ENCODE assay signal across 5 mouse cellular contexts in the genomic region with DNA sequence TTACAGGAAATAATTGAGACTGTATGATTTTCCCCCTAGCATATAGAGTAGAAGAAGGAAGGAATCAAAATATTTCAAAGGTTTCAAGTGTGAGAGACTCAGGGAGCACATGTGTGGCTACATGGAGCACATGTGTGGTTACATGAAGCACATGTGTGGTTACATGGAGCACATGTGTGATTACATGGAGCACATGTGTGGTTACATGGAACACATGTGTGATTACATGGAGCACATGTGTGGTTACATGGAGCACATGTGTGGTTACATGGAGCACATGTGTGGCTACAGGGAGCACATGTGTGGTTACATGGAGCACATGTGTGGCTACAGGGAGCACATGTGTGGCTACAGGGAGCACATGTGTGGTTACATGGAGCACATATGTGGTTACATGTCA. TPM values are rescaled to one million over a fixed set of nuclear protein-coding genes. Genes with fewer than 3 reads are reported as not detected.
DNase-seq lines count a peak whose midpoint lies in the region; TF ChIP-seq lines count a peak whose summit lies in the region.
"Not testable (repeated sequence)": the region's sequence is repeated elsewhere in the genome, so short reads cannot be mapped to it uniquely, and the experiment has no call there.

No protein-coding gene starts in this region.

- in situ Hi-C loops in CH12.LX (cut with MboI; ENCODE audit: low pct_ligation_motif_present, low pct_unique_long_range_greater_than_20kb, low sequenced_read_pairs) = not testable (repeated sequence)

- TF ChIP-seq CTCF in CH12.LX (conservative IDR thresholded peaks at IDR 0.05 in 1 of 2, IDR thresholded peaks at IDR 0.05 in 1 of 2; ENCODE audit: low read depth in 2 of 2, low read length in 2 of 2); MEL (IDR thresholded peaks at IDR 0.05 in 2 of 3, conservative IDR thresholded peaks at IDR 0.05 in 1 of 3; ENCODE audit: control insufficient read depth in 1 of 3, insufficient read depth in 1 of 3, low read depth in 2 of 3, low read length in 3 of 3, poor library complexity in 1 of 3, severe bottlenecking in 1 of 3): not testable (repeated sequence)

- TF ChIP-seq RAD21 in CH12.LX (IDR thresholded peaks at IDR 0.05; ENCODE audit: low read depth, low read length); MEL (IDR thresholded peaks at IDR 0.05; ENCODE audit: low read depth, low read length): not testable (repeated sequence)

- H3K27ac ChIP-seq in CH12.LX (ENCODE audit: insufficient read depth, low read depth) = peak overlapping the region; percentile 34; the same call in 1 of the 2 replicates
- H3K27ac ChIP-seq in MEL (ENCODE audit: control insufficient read depth, low read depth, low read length) = not testable (repeated sequence)

- not testable (repeated sequence) for H3K9ac ChIP-seq in CH12.LX (ENCODE audit: insufficient read depth, low read depth); MEL (ENCODE audit: control insufficient read depth, low read depth, low read length, poor library complexity, severe bottlenecking)

- TF ChIP-seq EP300 in CH12.LX (IDR thresholded peaks at IDR 0.05; ENCODE audit: low read length); MEL (IDR thresholded peaks at IDR 0.05; ENCODE audit: low read depth in 1 of 2, low read length in 2 of 2): not testable (repeated sequence)

- TF ChIP-seq POLR2A in CH12.LX (IDR thresholded peaks at IDR 0.05; ENCODE audit: low read depth, low read length); MEL (IDR thresholded peaks at IDR 0.05; ENCODE audit: control insufficient read depth in 1 of 2, insufficient read depth in 1 of 2, low read depth in 1 of 2, low read length in 2 of 2, poor library complexity in 1 of 2): not testable (repeated sequence)

- H3K27me3 ChIP-seq in CH12.LX (replicated peaks); MEL (ENCODE audit: control insufficient read depth in 1 of 2, insufficient read depth in 2 of 2, low read length in 2 of 2): not testable (repeated sequence)

- dilution Hi-C loops in CH12.LX (cut with MboI; ENCODE audit: extremely low pct_ligation_motif_present, extremely low pct_unique_long_range_greater_than_20kb, low sequenced_read_pairs) = not testable (repeated sequence)

- DNase-seq in CH12.LX (ENCODE audit: extremely low read depth); MEL (ENCODE audit: low read depth, low spot score): not testable (repeated sequence)
- DNase-seq in heart, adult 11 months = peak; percentile 8
- peak; percentile 10 for DNase-seq in testis, postnatal 10 days (ENCODE audit: low spot score)
- DNase-seq in thymus, postnatal 4 days = peak; percentile 1

- peaks cover 37 to 75% of the 10 kb centered on the region in 2 experiments for H3K36me3 ChIP-seq in CH12.LX (replicated peaks in 1 of 2; ENCODE audit: control insufficient read depth in 1 of 2, insufficient read depth in 1 of 2, low read length in 1 of 2)
- peaks cover 19 to 50% of the 10 kb centered on the region in 2 experiments for H3K36me3 ChIP-seq in MEL (ENCODE audit: control insufficient read depth in 1 of 2, insufficient read depth in 2 of 2, low read length in 2 of 2)

- H3K79me2 ChIP-seq in CH12.LX (replicated peaks; ENCODE audit: control insufficient read depth, extremely low read depth, insufficient read depth, poor library complexity, severe bottlenecking); MEL (ENCODE audit: control insufficient read depth, insufficient read depth, low read length, poor library complexity): not testable (repeated sequence)

- peaks cover 8 to 29% of the 10 kb centered on the region in 2 experiments for H3K4me1 ChIP-seq in CH12.LX (ENCODE audit: control insufficient read depth in 1 of 2, insufficient read depth in 2 of 2)
- peaks cover 11 to 14% of the 10 kb centered on the region in 2 experiments for H3K4me1 ChIP-seq in MEL (ENCODE audit: control insufficient read depth in 1 of 2, insufficient read depth in 2 of 2, low read length in 2 of 2)

- not testable (repeated sequence) for H3K4me3 ChIP-seq in CH12.LX (replicated peaks in 1 of 3; ENCODE audit: low read depth in 2 of 3, low read length in 2 of 3, poor library complexity in 1 of 3); MEL (ENCODE audit: control insufficient read depth in 1 of 2, insufficient read depth in 1 of 2, low read depth in 2 of 2, low read length in 2 of 2)

- H3K4me2 ChIP-seq in CH12.LX (ENCODE audit: insufficient read depth, low read depth, poor library complexity, severe bottlenecking) = not testable (repeated sequence)

- H3K9me3 ChIP-seq in CH12.LX (replicated peaks; ENCODE audit: low read length); MEL (replicated peaks; ENCODE audit: insufficient read depth, low read length): not testable (repeated sequence)

TF ChIP-seq in CH12.LX, 34 proteins besides CTCF, POLR2A, EP300 and RAD21:
- peak; percentile 81 for TF ChIP-seq MAX (IDR thresholded peaks at IDR 0.05; ENCODE audit: low read length)

TF ChIP-seq in MEL, 35 proteins besides CTCF, POLR2A, EP300 and RAD21:
- TF ChIP-seq MAX (IDR thresholded peaks at IDR 0.05; ENCODE audit: low read length) = peak; percentile 65

RNA-seq across cellular contexts. Expression of a gene that starts 16.5 kb away (rescaled TPM):
- total RNA-seq in CH12.LX (2012; rRNA removed) (19.4 and 32.2 TPM in 2 replicates), CH12.LX (2014; rRNA removed) (16.7 and 19.8 TPM in 2 replicates), MEL (2012; rRNA removed) (54.0 and 57.3 TPM in 2 replicates)
- polyA plus RNA-seq in CH12.LX (2012; ENCODE audit: insufficient read length, low read depth) (66.0 and 87.7 TPM in 2 replicates), MEL (2012; ENCODE audit: insufficient read depth in 1 of 2, insufficient read length in 2 of 2, low read depth in 1 of 2, low replicate concordance in 2 of 2, missing spikeins in 1 of 2) (10 to 100 TPM in 1 of 2 experiments, not detected in 1; 54.8 TPM)

RNA-seq across cellular contexts. Expression of a gene that starts 37.7 kb away (rescaled TPM):
- 12.7 and 16.7 TPM in 2 replicates for total RNA-seq in CH12.LX (2012; rRNA removed)
- 12.1 and 17.0 TPM in 2 replicates for total RNA-seq in CH12.LX (2014; rRNA removed)
- 27.4 and 29.2 TPM in 2 replicates for polyA plus RNA-seq in CH12.LX (2012; ENCODE audit: insufficient read length, low read depth)
- 7.0 and 7.9 TPM in 2 replicates for total RNA-seq in MEL (2012; rRNA removed)
- polyA plus RNA-seq in MEL (2012; ENCODE audit: insufficient read depth in 1 of 2, insufficient read length in 2 of 2, low read depth in 1 of 2, low replicate concordance in 2 of 2, missing spikeins in 1 of 2) = 10 to 100 TPM in 1 of 2 experiments, not detected in 1; 17.1 TPM
